Comparison of ENCODE assay signal across 8 mouse cellular contexts in the genomic region with DNA sequence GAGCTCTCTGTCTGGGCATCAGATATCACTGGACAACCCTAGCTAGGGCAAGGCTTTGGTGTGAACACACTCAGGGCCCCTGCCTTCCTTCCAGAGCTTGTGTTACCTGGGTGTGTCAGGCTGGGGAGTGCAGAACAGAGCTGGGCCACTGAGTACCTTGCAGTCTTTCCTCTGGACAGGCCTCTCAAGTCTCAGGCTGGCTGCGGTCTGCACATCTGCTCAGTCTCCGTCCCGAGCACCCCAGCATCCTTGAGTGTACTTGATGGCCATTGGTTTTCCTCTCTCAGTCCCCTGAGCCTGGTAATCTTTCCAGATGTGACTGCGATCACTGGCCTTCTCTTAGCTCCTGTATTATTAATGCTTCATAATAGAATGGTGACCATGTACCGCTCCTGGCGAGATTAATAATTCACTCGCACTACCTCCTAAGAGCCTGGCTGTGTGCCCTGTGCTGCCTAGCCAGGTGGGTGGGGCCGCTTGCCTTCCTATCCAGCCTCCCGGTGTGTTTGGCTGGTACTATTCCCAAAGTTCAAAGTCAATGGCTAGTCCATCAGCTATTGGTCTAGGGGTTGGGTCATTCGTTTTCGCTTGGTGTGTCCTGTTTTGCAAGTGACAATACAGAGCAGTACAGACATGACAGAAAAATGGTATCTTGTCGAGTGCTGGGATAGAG. TPM values are rescaled to one million over a fixed set of nuclear protein-coding genes. Genes with fewer than 3 reads are reported as not detected.
DNase-seq lines count a peak whose midpoint lies in the region; ATAC-seq and TF ChIP-seq lines count a peak whose summit lies in the region.

No protein-coding gene starts in this region.

- no peak for TF ChIP-seq CTCF in stomach, postnatal 0 days (IDR thresholded peaks at IDR 0.05; ENCODE audit: low read depth)

- ATAC-seq in neural tube, embryonic 13.5 days (ENCODE audit: low read depth) = no peak
- ATAC-seq in stomach, postnatal 0 days (ENCODE audit: low FRiP score, low TSS enrichment) = peak; percentile 60

- peak overlapping the region; percentile 47; the same call in 1 of the 2 replicates for H3K27ac ChIP-seq in neural tube, embryonic 13.5 days (replicated peaks)
- peak overlapping the region; percentile 64 for H3K27ac ChIP-seq in stomach, postnatal 0 days (replicated peaks)

- no peak overlapping the region for H3K4me3 ChIP-seq in neural tube, embryonic 13.5 days
- H3K4me3 ChIP-seq in stomach, postnatal 0 days (ENCODE audit: low read depth, low read length) = no peak overlapping the region

- H3K9me3 ChIP-seq in neural tube, embryonic 13.5 days = no peaks in the 10 kb centered on the region
- no peaks in the 10 kb centered on the region for H3K9me3 ChIP-seq in stomach, postnatal 0 days (ENCODE audit: control insufficient read depth, low read length)

- WGBS in neural tube, embryonic 13.5 days = 81% methylated on average over 12 of the region's 12 CpGs
- WGBS in stomach, postnatal 0 days = 57% methylated on average over 12 of the region's 12 CpGs

- H3K4me1 ChIP-seq in neural tube, embryonic 13.5 days (replicated peaks) = peaks cover 53% of the 10 kb centered on the region
- H3K4me1 ChIP-seq in stomach, postnatal 0 days (replicated peaks; ENCODE audit: control insufficient read depth, insufficient read depth) = peaks cover 21% of the 10 kb centered on the region

- no peak overlapping the region for H3K4me2 ChIP-seq in neural tube, embryonic 13.5 days
- no peak overlapping the region for H3K4me2 ChIP-seq in stomach, postnatal 0 days (replicated peaks; ENCODE audit: low read depth)

- H3K27me3 ChIP-seq in neural tube, embryonic 13.5 days = no peaks in the 10 kb centered on the region
- H3K27me3 ChIP-seq in stomach, postnatal 0 days (ENCODE audit: control insufficient read depth, insufficient read depth, low read length) = no peaks in the 10 kb centered on the region

- H3K9ac ChIP-seq in neural tube, embryonic 13.5 days = no peak overlapping the region
- H3K9ac ChIP-seq in stomach, postnatal 0 days (ENCODE audit: low read length) = no peak overlapping the region

- peak; percentile 17 for DNase-seq in adrenal gland, postnatal 25 days
- DNase-seq in adrenal gland, adult 18-20 months (ENCODE audit: low spot score in 2 of 2) = no peak
- no peak for DNase-seq in neural tube, embryonic 10.5 days (ENCODE audit: extremely low spot score, low spot score)
- DNase-seq in lung, adult 18-20 months = peak; percentile 77 to 79
- DNase-seq in stomach, postnatal 0 days (ENCODE audit: low spot score) = peak; percentile 87
- no peak for DNase-seq in thymus, postnatal 25 days
- DNase-seq in thymus, postnatal 4 days = no peak

- peaks cover 20% of the 10 kb centered on the region; the same call in 1 of the 2 replicates for H3K36me3 ChIP-seq in neural tube, embryonic 13.5 days
- no peaks in the 10 kb centered on the region for H3K36me3 ChIP-seq in stomach, postnatal 0 days (ENCODE audit: control insufficient read depth, insufficient read depth, low read length)

- no peak for TF ChIP-seq EP300 in stomach, postnatal 0 days (optimal IDR thresholded peaks at IDR 0.05)

RNA-seq across cellular contexts. Expression of a gene that starts 34.6 kb away (rescaled TPM):
- total RNA-seq in adrenal gland, postnatal 25 days (2021) = 10.1 and 17.4 TPM in 2 replicates
- 10 to 100 TPM; 12.7 to 14.6 TPM for total RNA-seq in adrenal gland, adult 18-20 months (2021)
- 32.5 TPM in 2 replicates for polyA plus RNA-seq in neural tube, embryonic 13.5 days (2015; fragmentation: Nextera tagmentation; extraction: Ambion mirVana)
- polyA plus RNA-seq in stomach, postnatal 0 days (2015; fragmentation: Nextera tagmentation; extraction: Ambion mirVana) = 11.1 and 11.4 TPM in 2 replicates

RNA-seq across cellular contexts. Expression of a gene that starts 58.6 kb away (rescaled TPM):
- 6.9 and 8.7 TPM in 2 replicates for total RNA-seq in adrenal gland, postnatal 25 days (2021)
- 1 to 10 TPM; 2.9 to 3.7 TPM for total RNA-seq in adrenal gland, adult 18-20 months (2021)
- polyA plus RNA-seq in neural tube, embryonic 13.5 days (2015; fragmentation: Nextera tagmentation; extraction: Ambion mirVana) = 1.8 TPM in 2 replicates
- 2.0 and 2.2 TPM in 2 replicates for polyA plus RNA-seq in stomach, postnatal 0 days (2015; fragmentation: Nextera tagmentation; extraction: Ambion mirVana)

Comparison
In these comparisons a context has a peak if more than half of its experiments do, and no peak if none do; other contexts are left out.
1. DNase-seq: peak in adrenal gland, postnatal 25 days (single experiment), lung, adult 18-20 months (2 of 2) and stomach, postnatal 0 days (single experiment); none in adrenal gland, adult 18-20 months (0 of 2), neural tube, embryonic 10.5 days (single experiment), thymus, postnatal 25 days (single experiment) and thymus, postnatal 4 days (single experiment).